Mouse (Mus musculus) forebrain, embryonic 16.5 days (tissue): ENCODE results near the gene Agxt2. TPM values are rescaled to one million over a fixed set of nuclear protein-coding genes. Genes with fewer than 3 reads are reported as not detected.

ENCODE experiments used
- ATAC-seq: fragments of 200-750 bp; cut with Nextera tagmentation; 2 replicates; pipeline ENCODE4 v1.8.0; 2017; ENCODE audit warnings: mild to moderate bottlenecking, moderate library complexity
- H3K27ac ChIP-seq: fragments of 300-500 bp; sonication (generic); 2 replicates; pipeline ENCODE4 v1.5.1; 2014; ENCODE audit warnings: low read length, control low read depth
- H3K27me3 ChIP-seq: fragments of 300-500 bp; sonication (generic); replicated peaks from 2 replicates; pipeline ENCODE4 v1.6.1; 2014; ENCODE audit warnings: low read length; ENCODE audit not compliant: control insufficient read depth, insufficient read depth
- H3K36me3 ChIP-seq: fragments of 300-500 bp; sonication (generic); 2 replicates; pipeline ENCODE4 v1.6.1; 2014; ENCODE audit not compliant: control insufficient read depth, insufficient read depth
- H3K4me1 ChIP-seq: fragments of 300-500 bp; sonication (generic); replicated peaks from 2 replicates; pipeline ENCODE4 v1.6.1; 2014; ENCODE audit warnings: low read length; ENCODE audit not compliant: control insufficient read depth, insufficient read depth
- H3K4me2 ChIP-seq: fragments of 300-500 bp; sonication (generic); 2 replicates; pipeline ENCODE4 v1.6.1; 2014; ENCODE audit warnings: mild to moderate bottlenecking, low read length, control low read depth
- H3K4me3 ChIP-seq: fragments of 300-500 bp; sonication (generic); replicated peaks from 2 replicates; pipeline ENCODE4 v1.5.1; 2014; ENCODE audit warnings: mild to moderate bottlenecking, low read length, control low read depth
- H3K9ac ChIP-seq: fragments of 300-500 bp; sonication (generic); replicated peaks from 2 replicates; pipeline ENCODE4 v1.6.1; 2014; ENCODE audit warnings: low read depth, low read length, control low read depth
- H3K9me3 ChIP-seq: fragments of 300-500 bp; sonication (generic); 2 replicates; pipeline ENCODE4 v1.6.1; 2016; ENCODE audit warnings: low read length; ENCODE audit not compliant: control insufficient read depth
- WGBS: fragments of 180-500 bp; shearing (Covaris S2); extraction: QIAGEN DNeasy Blood & Tissue Kit; methylation state at CpG from one replicate; pipeline ENCODE4 v1.1.7; 2014; 5-methylcytosine and 5-hydroxymethylcytosine counted together
- polyA plus RNA-seq: library from polyadenylated mRNA; unstranded; fragments of >200 nt; fragmentation: Nextera tagmentation; extraction: Ambion mirVana; gene quantifications from 2 replicates; pipeline ENCODE4 v1.2.1, GENCODE M21; 2015

Agxt2 gene
- not detected in 2 replicates for polyA plus RNA-seq

DNA sequence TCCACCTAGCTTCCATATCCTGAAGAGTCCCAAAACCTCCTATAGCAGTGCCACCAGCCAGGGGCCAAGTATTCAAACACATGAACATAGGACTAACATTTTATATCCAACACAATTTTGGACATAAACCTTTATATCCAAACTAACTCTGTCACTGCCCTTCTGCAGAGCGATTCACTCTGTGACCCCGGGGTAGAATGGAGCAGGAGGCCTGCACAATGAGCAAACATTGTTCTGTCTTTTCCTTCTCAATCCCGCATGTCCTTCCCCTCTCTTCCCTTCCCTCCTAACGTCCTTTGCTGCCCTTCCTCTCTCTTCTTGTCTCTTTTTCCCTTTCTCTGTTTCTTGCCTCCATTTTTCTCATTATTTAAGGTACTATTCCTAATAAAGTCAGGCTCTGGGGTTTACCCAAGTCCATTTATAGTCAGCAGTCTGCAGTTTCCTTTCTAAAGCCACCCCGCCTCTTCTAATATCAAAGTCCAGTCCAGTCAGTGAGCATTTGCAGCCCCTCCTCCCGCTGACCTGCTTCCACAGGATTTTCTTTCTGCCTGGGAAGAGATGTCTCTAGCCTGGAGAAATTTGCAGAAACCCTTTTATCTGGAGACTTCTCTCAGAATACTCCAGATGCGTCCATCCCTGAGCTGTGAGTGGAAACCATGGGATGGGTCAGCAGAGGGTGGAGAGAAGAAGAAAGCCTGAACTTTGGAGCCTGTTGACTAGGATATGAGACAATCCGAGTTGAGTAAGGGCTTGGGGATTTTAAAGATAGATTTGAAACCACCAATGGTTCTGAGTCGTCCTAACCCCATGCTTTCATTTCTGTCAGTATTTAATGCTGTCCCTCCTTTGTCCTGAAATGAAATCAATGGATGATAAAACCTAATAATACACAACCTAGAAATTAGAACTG, at the start of gene Agxt2:
Gene Agxt2 (plus strand): TSS at position 494 of the 910 bp plus-strand sequence.
- no peak within 1 kb of the TSS for H3K27ac ChIP-seq
- no peaks in the 10 kb centered on the region for H3K9me3 ChIP-seq
- H3K4me3 ChIP-seq, result no peak within 1 kb of the TSS
- no peak within 1 kb of the TSS for H3K4me2 ChIP-seq
- no peaks in the 10 kb centered on the region for H3K36me3 ChIP-seq
- no peaks in the 10 kb centered on the region for H3K27me3 ChIP-seq
- H3K9ac ChIP-seq, result no peak within 1 kb of the TSS
- no peak for ATAC-seq
- WGBS, result 81% methylated on average over 9 of the region's 9 CpGs
- H3K4me1 ChIP-seq, result no peaks in the 10 kb centered on the region

- WGBS, result 86% methylated on average over 5 of the region's 5 CpGs
- H3K9ac ChIP-seq, result no peak overlapping the region
- no peaks in the 10 kb centered on the region for H3K4me1 ChIP-seq
- no peak overlapping the region for H3K27ac ChIP-seq
- H3K36me3 ChIP-seq, result no peaks in the 10 kb centered on the region
- no peaks in the 10 kb centered on the region for H3K27me3 ChIP-seq
- no peak for ATAC-seq
- H3K4me2 ChIP-seq, result no peak overlapping the region
- no peak overlapping the region for H3K4me3 ChIP-seq
- no peaks in the 10 kb centered on the region for H3K9me3 ChIP-seq
Observed at GRCm38 (mm10) chr15:10311826-10312225, 46.5 kb upstream of the Agxt2 start.

DNA sequence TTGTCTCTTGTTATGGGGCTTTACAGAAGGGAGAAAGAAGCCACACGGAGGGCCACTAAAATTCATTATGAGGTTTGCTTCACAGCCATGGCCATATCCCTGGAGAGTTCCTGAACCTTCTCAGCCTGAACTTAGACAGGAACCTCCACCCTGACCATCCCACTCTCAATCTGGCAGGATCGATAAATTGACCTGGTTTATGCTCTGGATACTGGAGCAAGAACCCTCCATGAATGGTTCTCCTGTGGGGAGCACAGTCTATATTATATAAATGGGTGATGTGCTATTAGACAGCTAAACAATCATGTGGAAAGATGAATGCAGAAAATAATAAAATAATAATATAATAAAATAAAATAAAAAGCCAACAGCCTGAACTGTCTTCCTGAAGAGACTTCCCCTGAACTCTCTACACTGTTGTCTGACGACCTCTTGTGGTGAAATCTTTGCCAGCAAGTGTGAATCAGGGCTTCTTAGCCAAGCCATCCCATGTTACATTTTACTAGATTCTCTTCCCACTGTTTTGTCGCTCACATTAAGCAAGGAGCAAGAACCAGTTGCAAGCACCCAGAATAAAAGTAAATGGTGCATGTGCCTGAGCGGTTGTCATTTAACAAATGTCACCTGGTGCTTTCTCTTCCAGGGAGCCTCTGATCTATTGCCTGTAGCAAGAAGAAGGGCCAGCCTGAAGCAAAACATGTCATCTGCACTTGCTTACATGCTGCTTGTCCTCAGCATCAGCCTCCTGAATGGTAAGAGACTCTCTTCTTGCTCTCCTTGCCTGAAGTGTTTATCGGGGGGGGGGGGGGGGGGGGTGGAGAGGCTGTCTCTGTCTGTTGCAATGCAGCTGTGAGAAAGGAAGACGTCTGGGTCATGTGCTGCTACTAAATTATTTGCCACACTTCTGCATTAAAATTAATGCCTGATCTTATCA, 44.5 kb upstream of the Agxt2 start:
- Histone ChIP-seq H3K4me3 (no peak overlapping the region), H3K9me3 (no peaks in the 10 kb centered on the region), H3K4me1 (no peaks in the 10 kb centered on the region), H3K36me3 (no peaks in the 10 kb centered on the region), H3K27ac (no peak overlapping the region), H3K4me2 (no peak overlapping the region), H3K9ac (no peak overlapping the region), H3K27me3 (no peaks in the 10 kb centered on the region)
- ATAC-seq, result peak; percentile 79
- 53% methylated on average over 6 of the region's 7 CpGs for WGBS

GRCm38 (mm10) chr15:10325080-10325479, 33.3 kb upstream of the Agxt2 start, which contains the start of gene Gm21973:
Gene Gm21973 (plus strand): TSS chr15:10325380.
- no peak within 1 kb of the TSS for H3K27ac ChIP-seq
- no peaks in the 10 kb centered on the region for H3K36me3 ChIP-seq
- no peak for ATAC-seq
- H3K27me3 ChIP-seq, result no peaks in the 10 kb centered on the region
- WGBS, result 84% methylated on average over 2 of the region's 2 CpGs
- H3K4me2 ChIP-seq, result no peak within 1 kb of the TSS
- H3K4me1 ChIP-seq, result no peaks in the 10 kb centered on the region
- no peaks in the 10 kb centered on the region for H3K9me3 ChIP-seq
- no peak within 1 kb of the TSS for H3K4me3 ChIP-seq
- no peak within 1 kb of the TSS for H3K9ac ChIP-seq

DNA sequence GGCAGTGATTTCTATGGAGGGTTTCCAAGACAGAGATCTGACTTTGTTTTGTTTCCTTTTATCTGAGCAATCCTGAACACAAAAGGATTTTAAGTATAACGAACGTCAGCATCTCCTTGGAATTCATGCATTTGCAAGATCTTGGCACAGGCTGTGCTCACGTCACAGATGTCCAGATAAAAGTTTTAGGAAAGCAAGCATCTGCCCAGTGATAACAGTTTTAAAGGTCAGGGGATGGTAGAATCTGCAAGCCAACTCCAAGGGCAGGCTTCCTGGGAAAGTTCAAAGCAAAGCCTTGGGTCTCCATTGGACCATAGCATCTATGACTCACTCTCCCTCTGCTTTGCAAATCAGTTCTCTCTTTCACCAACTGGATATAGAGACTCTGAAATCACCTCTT, 27.7 kb upstream of the Agxt2 start:
- no peak for ATAC-seq
- Histone ChIP-seq H3K9ac (no peak overlapping the region), H3K4me2 (no peak overlapping the region), H3K27ac (no peak overlapping the region), H3K27me3 (no peaks in the 10 kb centered on the region), H3K36me3 (no peaks in the 10 kb centered on the region), H3K9me3 (no peaks in the 10 kb centered on the region), H3K4me3 (no peak overlapping the region), H3K4me1 (no peaks in the 10 kb centered on the region)
- whole genome bisulfite sequencing, result 48% methylated on average over 3 of the region's 3 CpGs

DNA sequence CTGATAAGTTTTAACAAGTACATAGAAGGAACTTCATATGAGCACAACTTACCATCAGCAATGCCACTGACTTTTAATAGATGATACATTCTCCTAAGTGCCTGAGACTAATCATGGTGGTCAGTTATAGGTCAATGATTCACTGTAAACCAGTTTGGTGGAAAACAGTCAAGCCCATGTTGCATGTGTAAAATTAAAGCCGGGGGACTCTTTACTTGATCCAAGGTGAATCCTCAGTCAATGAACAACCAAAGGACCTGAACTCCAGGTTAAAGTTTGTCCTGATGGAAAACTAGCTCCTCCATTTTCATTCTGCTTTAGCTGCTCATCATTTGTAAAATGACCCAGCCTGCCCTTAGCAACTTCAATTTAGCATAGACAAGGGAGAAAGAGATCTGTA, 25.8 kb upstream of the Agxt2 start:
- 100% methylated on average over 1 of the region's 1 CpGs for WGBS
- H3K4me2 ChIP-seq, result no peak overlapping the region
- H3K36me3 ChIP-seq, result no peaks in the 10 kb centered on the region
- no peak overlapping the region for H3K27ac ChIP-seq
- no peak overlapping the region for H3K9ac ChIP-seq
- no peak overlapping the region for H3K4me3 ChIP-seq
- H3K4me1 ChIP-seq, result no peaks in the 10 kb centered on the region
- H3K27me3 ChIP-seq, result no peaks in the 10 kb centered on the region
- no peak for ATAC-seq
- H3K9me3 ChIP-seq, result no peaks in the 10 kb centered on the region

GRCm38 (mm10) chr15:10338606-10339005, 19.7 kb upstream of the Agxt2 start:
- 67% methylated on average over 3 of the region's 3 CpGs for whole genome bisulfite sequencing
- Histone ChIP-seq H3K27ac (no peak overlapping the region), H3K36me3 (no peaks in the 10 kb centered on the region), H3K4me1 (no peaks in the 10 kb centered on the region), H3K27me3 (no peaks in the 10 kb centered on the region), H3K9me3 (no peaks in the 10 kb centered on the region), H3K9ac (no peak overlapping the region), H3K4me3 (no peak overlapping the region), H3K4me2 (no peak overlapping the region)
- ATAC-seq, result no peak

DNA sequence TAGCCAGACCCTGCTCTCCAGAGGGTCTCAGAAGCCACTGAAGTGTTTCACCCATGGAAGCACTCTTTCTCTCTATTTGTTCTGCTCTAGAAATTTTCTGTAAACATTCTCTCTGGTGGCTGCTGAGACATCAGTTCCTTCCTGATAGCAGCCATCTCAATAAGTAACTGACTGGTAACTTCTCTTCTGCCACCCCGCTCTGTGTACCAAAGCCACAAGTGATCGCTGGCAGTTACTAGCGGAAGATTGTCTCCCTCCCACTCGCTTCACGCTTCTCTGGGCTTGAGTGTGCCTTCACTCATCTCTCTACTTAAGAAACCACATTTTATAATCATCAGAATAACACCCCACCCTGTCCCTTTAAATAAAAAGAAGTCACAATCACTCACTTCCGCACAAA, 11.3 kb upstream of the Agxt2 start:
- Histone ChIP-seq H3K4me2 (no peak overlapping the region), H3K4me3 (no peak overlapping the region), H3K27ac (no peak overlapping the region), H3K9ac (no peak overlapping the region), H3K36me3 (no peaks in the 10 kb centered on the region), H3K9me3 (no peaks in the 10 kb centered on the region), H3K27me3 (no peaks in the 10 kb centered on the region), H3K4me1 (no peaks in the 10 kb centered on the region)
- 92% methylated on average over 6 of the region's 6 CpGs for WGBS
- ATAC-seq, result no peak

DNA sequence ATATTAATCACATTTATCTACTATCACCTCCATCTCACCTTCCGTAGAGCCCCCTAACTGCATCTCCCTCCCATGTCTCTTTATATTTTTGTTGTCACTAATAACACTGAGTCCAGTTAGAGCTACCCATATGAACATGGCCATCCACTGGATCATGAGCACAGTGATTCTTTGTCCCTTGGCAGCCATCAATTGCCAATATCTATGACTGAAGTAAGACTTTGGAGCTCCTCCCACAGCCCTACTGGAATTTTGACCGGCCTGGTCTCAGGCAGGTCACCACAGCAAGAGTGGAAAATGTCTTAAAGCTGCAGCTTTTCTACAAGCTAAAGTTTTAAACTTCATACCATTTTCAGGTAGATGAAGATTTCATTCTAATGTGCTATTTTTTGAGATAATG, 8.0 kb downstream of the Agxt2 start:
- Histone ChIP-seq H3K4me1 (no peaks in the 10 kb centered on the region), H3K9me3 (no peaks in the 10 kb centered on the region), H3K4me2 (no peak overlapping the region), H3K4me3 (no peak overlapping the region), H3K27me3 (no peaks in the 10 kb centered on the region), H3K27ac (no peak overlapping the region), H3K36me3 (no peaks in the 10 kb centered on the region), H3K9ac (no peak overlapping the region)
- 98% methylated on average over 2 of the region's 2 CpGs for WGBS
- no peak for ATAC-seq
